Mouse (Mus musculus) heart, adult 11 months (tissue): ENCODE measurements around the gene Tagln.

Experiments used
- DNase-seq: peaks from one replicate; pipeline ENCODE4 v3.0.0; 2022

Gene Tagln

GRCm38 (mm10) chr9:45905811-45906237 is 30.0 kb downstream of the Tagln start:
- no peak for DNase-seq

GRCm38 (mm10) chr9:45905196-45905595 is 30.7 kb downstream of the Tagln start:
- DNase-seq, result no peak

- no peak for DNase-seq
Observed at GRCm38 (mm10) chr9:45893681-45894080, 42.2 kb downstream of the Tagln start.
